Mouse (Mus musculus): ENCODE results near the gene Gm37240. TPM values are rescaled to one million over a fixed set of nuclear protein-coding genes. Genes with fewer than 3 reads are reported as not detected.
A peak's percentile ranks its signal among the peaks of the same experiment; 100 is the strongest.
"Not testable (repeated sequence)": the region's sequence is repeated elsewhere in the genome, so short reads cannot be mapped to it uniquely, and the experiment has no call there.

Gene Gm37240
- polyA plus RNA-seq, 1 experiment from 2014 or later: 2.2 TPM

DNA sequence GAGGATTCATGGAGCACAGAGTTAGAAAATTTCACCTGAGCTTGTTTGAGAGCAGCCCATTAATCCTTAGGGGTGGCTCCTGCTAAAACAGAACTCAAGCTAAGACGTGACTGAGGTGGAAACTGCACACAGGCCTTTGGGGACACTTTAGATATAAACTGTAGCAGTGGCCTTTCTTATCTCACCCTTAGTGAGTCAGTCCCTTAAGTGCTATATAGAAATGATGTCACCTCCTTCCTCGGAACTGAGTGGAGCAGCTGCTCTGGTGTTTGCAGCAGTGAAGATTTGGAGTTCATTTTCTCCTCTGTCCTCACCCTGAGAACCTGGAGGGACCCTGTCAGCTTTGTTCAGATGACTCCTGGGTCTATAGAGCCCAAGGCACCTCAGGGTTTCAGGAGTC, 298.6 kb downstream of the Gm37240 start:
- Histone ChIP-seq H3K27ac (replicated peaks; ENCODE audit: low read depth, low read length) (no peak overlapping the region), H3K9me3 (ENCODE audit: control insufficient read depth, low read length) (no peaks in the 10 kb centered on the region), H3K9ac (ENCODE audit: low read length) (no peak overlapping the region), H3K36me3 (ENCODE audit: control insufficient read depth, insufficient read depth, low read length) (no peaks in the 10 kb centered on the region), H3K4me3 (ENCODE audit: low read depth, low read length) (no peak overlapping the region), H3K4me1 (ENCODE audit: control insufficient read depth, insufficient read depth, low read length) (no peaks in the 10 kb centered on the region), H3K4me2 (ENCODE audit: low read depth, severe bottlenecking) (no peak overlapping the region), H3K27me3 (ENCODE audit: control insufficient read depth, insufficient read depth, low read length) (no peaks in the 10 kb centered on the region)
- ATAC-seq (ENCODE audit: insufficient number of reproducible peaks, low FRiP score, low TSS enrichment, low read depth) (no peak), DNase-seq (ENCODE audit: low spot score) (no peak)
- 65% methylated on average over 2 of the region's 2 CpGs for whole genome bisulfite sequencing

DNA sequence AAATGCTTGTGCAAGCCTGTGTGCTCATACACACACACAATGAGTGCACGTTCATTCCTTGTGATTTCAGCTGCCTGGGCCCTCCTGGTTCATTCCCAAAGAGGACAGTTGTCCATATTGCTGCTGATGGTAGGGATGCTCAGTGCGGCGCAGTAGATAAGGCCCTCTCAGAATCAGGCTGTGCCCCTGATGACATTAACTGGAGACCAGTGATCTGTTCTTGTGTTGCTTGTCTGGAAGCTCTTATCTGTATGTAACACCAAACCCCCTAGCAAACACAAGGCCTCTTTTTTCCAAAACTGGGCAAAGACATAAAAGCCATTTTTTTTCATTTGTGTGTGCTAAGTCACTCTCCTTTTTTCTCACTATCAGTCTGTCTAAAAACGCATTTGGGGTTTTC, 302.4 kb downstream of the Gm37240 start:
- Histone ChIP-seq H3K4me1 (ENCODE audit: control insufficient read depth, insufficient read depth, low read length) (no peaks in the 10 kb centered on the region), H3K27ac (replicated peaks; ENCODE audit: low read depth, low read length) (no peak overlapping the region), H3K9me3 (ENCODE audit: control insufficient read depth, low read length) (no peaks in the 10 kb centered on the region), H3K27me3 (ENCODE audit: control insufficient read depth, insufficient read depth, low read length) (no peaks in the 10 kb centered on the region), H3K36me3 (ENCODE audit: control insufficient read depth, insufficient read depth, low read length) (no peaks in the 10 kb centered on the region), H3K4me3 (ENCODE audit: low read depth, low read length) (no peak overlapping the region), H3K4me2 (ENCODE audit: low read depth, severe bottlenecking) (no peak overlapping the region), H3K9ac (ENCODE audit: low read length) (no peak overlapping the region)
- ATAC-seq (ENCODE audit: insufficient number of reproducible peaks, low FRiP score, low TSS enrichment, low read depth) (no peak), DNase-seq (ENCODE audit: low spot score) (no peak)
- WGBS: 81% methylated on average over 4 of the region's 4 CpGs

GRCm38 (mm10) chr3:85583194-85583593, 304.1 kb downstream of the Gm37240 start:
- DNase-seq (ENCODE audit: low spot score) (no peak), ATAC-seq (ENCODE audit: insufficient number of reproducible peaks, low FRiP score, low TSS enrichment, low read depth) (no peak)
- Histone ChIP-seq H3K9ac (ENCODE audit: low read length) (no peak overlapping the region), H3K4me3 (ENCODE audit: low read depth, low read length) (no peak overlapping the region), H3K4me1 (ENCODE audit: control insufficient read depth, insufficient read depth, low read length) (no peaks in the 10 kb centered on the region), H3K36me3 (ENCODE audit: control insufficient read depth, insufficient read depth, low read length) (no peaks in the 10 kb centered on the region), H3K9me3 (ENCODE audit: control insufficient read depth, low read length) (no peaks in the 10 kb centered on the region), H3K4me2 (ENCODE audit: low read depth, severe bottlenecking) (no peak overlapping the region), H3K27ac (replicated peaks; ENCODE audit: low read depth, low read length) (no peak overlapping the region), H3K27me3 (ENCODE audit: control insufficient read depth, insufficient read depth, low read length) (no peaks in the 10 kb centered on the region)
- WGBS: 85% methylated on average over 5 of the region's 5 CpGs

DNA sequence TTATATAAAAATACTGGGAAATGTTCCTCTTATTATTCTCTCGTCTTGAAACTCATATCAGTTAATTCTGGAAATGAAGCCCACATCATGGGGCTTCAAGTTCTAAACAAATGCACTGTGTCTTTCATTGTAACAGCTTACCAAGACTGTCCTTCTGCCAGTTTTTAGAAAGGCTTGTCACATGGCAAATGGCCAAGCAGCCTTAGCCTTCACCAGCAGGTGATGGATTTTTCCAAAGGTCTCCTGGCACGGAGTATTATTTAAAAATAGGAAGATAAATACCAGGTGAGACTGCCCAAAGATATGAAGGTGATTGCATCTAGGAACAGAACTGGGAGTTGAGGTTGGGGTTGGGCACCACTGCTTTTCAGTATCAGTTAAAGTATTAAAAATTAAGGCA, 304.6 kb downstream of the Gm37240 start:
- no peaks in the 10 kb centered on the region for H3K36me3 ChIP-seq (ENCODE audit: control insufficient read depth, insufficient read depth, low read length)
- 82% methylated on average over 2 of the region's 2 CpGs for WGBS
- no peak for ATAC-seq (ENCODE audit: insufficient number of reproducible peaks, low FRiP score, low TSS enrichment, low read depth)
- no peaks in the 10 kb centered on the region for H3K4me1 ChIP-seq (ENCODE audit: control insufficient read depth, insufficient read depth, low read length)
- no peak overlapping the region for H3K27ac ChIP-seq (replicated peaks; ENCODE audit: low read depth, low read length)
- H3K9ac ChIP-seq (ENCODE audit: low read length): no peak overlapping the region
- no peaks in the 10 kb centered on the region for H3K27me3 ChIP-seq (ENCODE audit: control insufficient read depth, insufficient read depth, low read length)
- H3K4me2 ChIP-seq (ENCODE audit: low read depth, severe bottlenecking): no peak overlapping the region
- DNase-seq (ENCODE audit: low spot score): no peak
- H3K4me3 ChIP-seq (ENCODE audit: low read depth, low read length): no peak overlapping the region
- no peaks in the 10 kb centered on the region for H3K9me3 ChIP-seq (ENCODE audit: control insufficient read depth, low read length)

DNA sequence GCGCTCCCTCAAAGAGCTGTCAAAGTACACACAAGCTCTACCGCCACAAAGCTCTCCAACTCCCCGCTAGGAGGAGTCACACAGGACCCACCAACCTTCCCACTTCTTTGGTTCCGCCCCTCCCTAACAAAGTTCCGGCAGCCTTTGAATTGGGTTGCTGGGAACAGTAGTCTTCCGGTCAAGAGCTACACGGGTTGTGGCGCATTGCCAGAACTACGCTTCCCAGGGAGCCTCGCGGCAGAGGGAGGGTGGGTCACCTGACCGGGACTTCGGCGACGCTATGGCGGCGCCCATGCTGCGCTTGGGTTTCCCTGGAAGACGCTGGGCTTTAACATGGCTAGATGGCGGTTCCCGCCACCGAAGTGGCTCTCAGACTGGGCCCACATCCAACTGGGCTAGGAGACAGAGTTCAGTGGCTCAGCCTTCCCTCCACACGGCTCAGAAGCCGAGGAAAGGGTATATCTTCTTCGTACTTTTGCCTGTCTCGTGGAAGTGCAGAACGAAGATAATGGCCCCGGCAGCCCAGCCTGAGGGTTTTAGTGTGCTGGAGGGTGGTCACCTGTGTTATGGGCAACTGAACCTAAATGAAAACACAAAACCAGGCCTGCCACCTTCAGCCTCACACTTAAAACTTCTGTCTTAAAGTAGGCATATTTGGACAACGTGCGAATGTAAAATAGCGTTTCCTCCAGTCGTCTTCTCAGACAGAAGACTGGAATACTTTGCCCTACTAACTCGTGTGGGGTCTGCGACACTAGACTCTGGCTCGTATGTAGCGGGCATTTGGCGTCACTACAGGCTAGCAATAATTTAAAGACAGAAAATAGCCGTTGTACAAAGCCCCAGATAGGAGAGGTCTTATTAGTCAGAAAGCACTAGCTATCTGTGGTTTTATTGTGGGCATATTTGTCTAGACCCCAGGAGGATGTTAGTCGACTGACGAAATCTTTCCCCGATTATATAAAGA, 313.2 kb downstream of the Gm37240 start, which contains the start of gene Gatb:
Gene Gatb (plus strand): TSS at position 256 of the 967 bp plus-strand sequence.
- H3K9ac ChIP-seq (ENCODE audit: low read length): peak within 1 kb of the TSS; percentile 90
- H3K4me3 ChIP-seq (ENCODE audit: low read depth, low read length): peak within 1 kb of the TSS; percentile 81
- no peaks in the 10 kb centered on the region for H3K9me3 ChIP-seq (ENCODE audit: control insufficient read depth, low read length)
- peak within 1 kb of the TSS; percentile 77 for H3K4me2 ChIP-seq (ENCODE audit: low read depth, severe bottlenecking)
- DNase-seq (ENCODE audit: low spot score) (peak; percentile 97), ATAC-seq (ENCODE audit: insufficient number of reproducible peaks, low FRiP score, low TSS enrichment, low read depth) (peak; percentile 99)
- no peaks in the 10 kb centered on the region for H3K36me3 ChIP-seq (ENCODE audit: control insufficient read depth, insufficient read depth, low read length)
- 3% methylated on average over 41 of the region's 41 CpGs for WGBS
- no peaks in the 10 kb centered on the region for H3K27me3 ChIP-seq (ENCODE audit: control insufficient read depth, insufficient read depth, low read length)
- H3K27ac ChIP-seq (replicated peaks; ENCODE audit: low read depth, low read length): 0 out of 2 replicates have a peak within 1 kb of the TSS, but pooled peaks have one; percentile 56
- H3K4me1 ChIP-seq (ENCODE audit: control insufficient read depth, insufficient read depth, low read length): no peaks in the 10 kb centered on the region

DNA sequence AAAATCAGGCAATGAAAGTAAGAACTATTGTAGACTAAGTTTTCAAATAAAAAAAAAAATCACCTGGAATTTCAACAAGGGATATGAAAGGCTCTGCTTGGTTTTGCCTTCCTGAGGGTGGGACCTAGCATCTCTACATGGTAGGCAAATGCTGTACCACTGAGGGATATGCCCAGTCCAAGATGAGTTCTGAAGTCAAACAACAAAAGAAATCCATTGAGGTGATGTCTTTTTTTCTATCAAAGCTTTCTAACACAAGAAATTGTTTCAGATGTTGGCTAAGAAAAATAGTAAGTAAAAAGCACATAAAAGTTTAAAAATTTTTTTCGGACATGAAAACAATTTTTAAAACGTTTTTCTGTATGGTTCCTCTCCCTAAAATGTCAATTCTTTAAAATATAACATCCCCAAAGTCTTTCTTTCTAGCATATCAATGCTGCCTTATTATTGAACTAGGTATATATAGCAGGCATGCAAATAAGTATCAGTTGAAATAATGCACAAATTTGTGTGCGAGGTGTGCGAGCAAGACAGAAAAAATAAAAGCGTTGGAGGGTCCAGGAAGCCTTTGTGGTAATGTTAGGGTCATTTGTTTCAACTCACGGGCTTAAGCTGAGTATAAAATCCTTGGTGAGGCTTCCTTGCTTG, 314.0 kb downstream of the Gm37240 start:
- H3K27me3 ChIP-seq (ENCODE audit: control insufficient read depth, insufficient read depth, low read length): no peaks in the 10 kb centered on the region
- no peak for DNase-seq (ENCODE audit: low spot score)
- peak overlapping the region; percentile 37; the same call in 1 of the 2 replicates for H3K4me2 ChIP-seq (ENCODE audit: low read depth, severe bottlenecking)
- H3K9ac ChIP-seq (ENCODE audit: low read length): 0 out of 2 replicates have a peak overlapping the region, but pooled peaks have one; percentile 35
- H3K36me3 ChIP-seq (ENCODE audit: control insufficient read depth, insufficient read depth, low read length): no peaks in the 10 kb centered on the region
- H3K4me3 ChIP-seq (ENCODE audit: low read depth, low read length): peak overlapping the region; percentile 81; the same call in 1 of the 2 replicates
- H3K9me3 ChIP-seq (ENCODE audit: control insufficient read depth, low read length): no peaks in the 10 kb centered on the region
- peak; percentile 39; the same call in 1 of the 2 replicates for ATAC-seq (ENCODE audit: insufficient number of reproducible peaks, low FRiP score, low TSS enrichment, low read depth)
- H3K27ac ChIP-seq (replicated peaks; ENCODE audit: low read depth, low read length): no peak overlapping the region
- 23% methylated on average over 6 of the region's 6 CpGs for WGBS
- H3K4me1 ChIP-seq (ENCODE audit: control insufficient read depth, insufficient read depth, low read length): no peaks in the 10 kb centered on the region

GRCm38 (mm10) chr3:85572502-85572901, 314.8 kb downstream of the Gm37240 start:
- H3K27me3 ChIP-seq (ENCODE audit: control insufficient read depth, insufficient read depth, low read length); ATAC-seq (ENCODE audit: insufficient number of reproducible peaks, low FRiP score, low TSS enrichment, low read depth); H3K27ac ChIP-seq (replicated peaks; ENCODE audit: low read depth, low read length); H3K9ac ChIP-seq (ENCODE audit: low read length); H3K4me3 ChIP-seq (ENCODE audit: low read depth, low read length); DNase-seq (ENCODE audit: low spot score); H3K4me1 ChIP-seq (ENCODE audit: control insufficient read depth, insufficient read depth, low read length); H3K9me3 ChIP-seq (ENCODE audit: control insufficient read depth, low read length); H3K36me3 ChIP-seq (ENCODE audit: control insufficient read depth, insufficient read depth, low read length); H3K4me2 ChIP-seq (ENCODE audit: low read depth, severe bottlenecking): not testable (repeated sequence)
- WGBS: 87% methylated on average over 8 of the region's 8 CpGs

DNA sequence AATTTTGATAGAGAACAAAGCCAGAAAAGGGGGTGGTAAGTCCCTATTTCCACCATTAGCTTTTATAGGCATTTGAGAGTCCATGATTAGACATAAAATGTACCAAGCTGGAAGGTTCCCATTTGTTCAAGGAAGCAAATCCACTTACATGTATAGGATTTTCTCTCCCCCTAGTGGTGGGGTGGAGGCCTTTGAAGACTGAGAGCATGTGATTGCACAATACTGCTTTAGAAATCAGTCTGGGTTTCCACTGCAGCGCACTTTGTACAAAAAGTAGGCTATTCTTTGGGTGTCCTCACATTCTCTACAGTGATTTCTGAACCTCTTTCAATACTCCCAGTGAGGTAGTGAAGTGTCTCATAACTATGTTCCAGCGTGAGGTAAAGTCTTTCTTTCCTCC, 316.0 kb downstream of the Gm37240 start:
- WGBS: 60% methylated on average over 2 of the region's 2 CpGs
- peak; percentile 57 for DNase-seq (ENCODE audit: low spot score)
- H3K4me1 ChIP-seq (ENCODE audit: control insufficient read depth, insufficient read depth, low read length): no peaks in the 10 kb centered on the region
- H3K36me3 ChIP-seq (ENCODE audit: control insufficient read depth, insufficient read depth, low read length): no peaks in the 10 kb centered on the region
- no peak for ATAC-seq (ENCODE audit: insufficient number of reproducible peaks, low FRiP score, low TSS enrichment, low read depth)
- H3K9ac ChIP-seq (ENCODE audit: low read length): no peak overlapping the region
- H3K27ac ChIP-seq (replicated peaks; ENCODE audit: low read depth, low read length): no peak overlapping the region
- H3K27me3 ChIP-seq (ENCODE audit: control insufficient read depth, insufficient read depth, low read length): no peaks in the 10 kb centered on the region
- H3K4me3 ChIP-seq (ENCODE audit: low read depth, low read length): no peak overlapping the region
- no peak overlapping the region for H3K4me2 ChIP-seq (ENCODE audit: low read depth, severe bottlenecking)
- H3K9me3 ChIP-seq (ENCODE audit: control insufficient read depth, low read length): no peaks in the 10 kb centered on the region

Measured in limb, embryonic 11.5 days (tissue).